Mouse (Mus musculus) ovary, postnatal 10 days (tissue): Measurements from ENCODE around the gene Capzb.

ENCODE experiments used
- DNase-seq: peaks from one replicate; pipeline ENCODE4 v3.0.0; 2022; ENCODE audit warnings: low spot score

Gene Capzb

DNA sequence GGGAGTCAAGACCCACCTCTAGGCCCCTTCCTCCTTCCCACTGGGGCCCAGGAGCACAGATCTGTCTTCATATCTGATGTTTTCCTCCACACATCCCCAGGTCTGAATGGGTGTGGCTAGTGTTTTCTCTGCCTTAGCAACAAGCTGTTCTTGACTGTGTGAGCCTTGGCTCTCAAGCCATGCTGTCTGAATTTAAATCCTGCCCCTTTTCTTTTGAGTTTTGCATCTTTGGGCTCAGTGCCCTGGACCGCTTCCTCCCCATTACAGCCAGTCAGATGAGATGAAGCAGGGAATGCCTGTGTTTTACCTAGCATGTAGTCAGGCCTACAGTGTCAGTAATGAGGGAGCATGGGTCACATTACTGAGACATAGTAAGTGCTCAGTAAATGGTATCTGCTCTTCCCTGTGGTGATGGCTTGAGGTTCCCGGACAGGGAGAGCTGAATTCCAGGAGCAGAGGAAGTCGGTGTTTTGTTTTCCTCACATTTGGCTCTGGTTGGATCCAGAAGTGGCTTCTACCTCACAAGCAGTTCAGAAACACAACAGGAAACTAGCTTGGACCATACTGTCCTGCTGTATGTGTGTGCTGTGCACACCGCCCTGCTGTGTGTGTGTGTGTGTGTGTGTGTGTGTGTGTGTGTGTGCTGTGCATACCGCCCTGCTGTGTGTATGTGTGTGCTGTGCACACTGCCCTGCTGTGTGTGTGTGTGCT is 16.6 kb downstream of the Capzb start:
- DNase-seq = no peak

DNA sequence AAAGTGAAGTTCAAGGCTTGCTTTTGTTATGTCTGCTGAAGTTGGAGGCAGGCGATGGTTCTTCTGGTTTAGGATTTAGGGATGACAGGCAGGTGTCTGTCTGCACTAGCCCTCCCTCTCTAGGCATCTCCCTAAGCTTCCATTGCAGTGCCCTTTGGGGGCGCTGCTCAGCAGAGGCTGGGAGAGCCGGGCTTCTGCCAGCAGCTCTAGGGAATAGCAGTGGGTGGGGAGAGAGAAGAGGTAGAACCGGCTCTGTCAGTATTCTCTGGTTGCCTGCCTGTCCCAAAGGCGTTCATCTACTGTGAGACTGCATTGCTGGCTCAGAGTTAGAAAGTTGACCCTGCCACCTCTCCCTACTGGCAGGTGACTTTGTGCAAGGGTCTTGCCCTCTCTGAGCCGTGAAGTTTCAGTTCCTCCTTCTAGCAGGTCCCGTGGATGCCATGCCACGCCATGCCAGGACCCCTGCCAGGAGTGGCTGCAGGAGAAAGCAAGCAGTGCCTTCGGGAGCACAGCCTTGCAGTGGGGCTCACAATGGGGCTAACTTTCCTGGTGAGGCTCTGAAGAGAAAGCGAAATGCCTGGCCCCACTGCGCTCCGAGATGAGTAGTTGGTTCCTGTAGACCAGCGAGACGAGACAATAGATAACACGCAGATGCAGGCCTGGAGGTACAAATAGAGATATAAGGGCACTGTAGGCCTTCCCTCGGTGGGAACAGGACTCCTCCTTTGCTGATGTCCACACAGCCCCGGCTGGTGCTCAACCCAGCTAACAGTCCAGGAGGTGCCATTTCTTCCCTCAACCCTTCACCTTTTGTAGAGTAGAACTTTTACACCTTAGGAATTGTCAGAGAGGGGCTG is 19.5 kb downstream of the Capzb start:
- DNase-seq = no peak

DNA sequence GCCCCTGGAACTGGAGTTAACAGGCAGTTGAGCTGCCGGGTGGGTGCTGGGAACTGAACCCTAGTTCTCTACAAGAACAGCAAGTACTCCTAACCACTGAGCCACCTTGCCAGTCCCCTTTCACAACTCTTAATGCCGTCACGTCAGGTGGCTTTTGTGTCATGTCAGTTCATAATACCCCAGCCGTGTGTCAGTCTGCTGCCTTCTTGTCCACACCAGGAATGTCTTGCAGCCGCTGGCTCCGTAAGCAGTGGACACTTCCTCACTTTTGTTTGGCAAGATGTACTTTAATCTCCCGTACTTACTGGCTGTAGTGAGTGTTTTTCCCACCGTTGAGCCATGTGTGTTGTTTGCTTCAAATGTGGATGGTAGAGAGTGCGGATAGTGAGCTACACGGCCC is 20.4 kb downstream of the Capzb start:
- DNase-seq = no peak

DNA sequence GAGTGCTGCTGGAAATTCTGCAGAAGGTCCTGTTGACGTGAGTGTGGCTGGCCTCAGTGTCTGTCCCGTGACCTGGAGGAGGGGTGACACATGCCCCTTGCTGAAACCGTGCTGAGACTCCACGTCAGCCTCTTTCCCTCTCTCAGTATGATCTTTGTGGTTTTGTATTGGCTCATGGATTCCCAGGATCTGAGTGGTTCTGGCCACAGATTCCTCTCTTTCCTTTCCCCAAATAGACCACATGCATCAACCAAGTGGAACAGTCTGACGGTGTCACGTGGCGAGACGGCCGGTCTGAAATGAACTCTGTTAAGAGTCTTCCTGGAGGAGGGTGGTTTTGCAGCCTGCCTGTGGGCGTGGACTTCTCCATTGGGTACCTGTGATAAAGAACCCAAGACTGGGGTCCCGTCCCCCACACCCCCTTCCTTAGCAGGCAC is 21.3 kb downstream of the Capzb start:
- DNase-seq = no peak

DNA sequence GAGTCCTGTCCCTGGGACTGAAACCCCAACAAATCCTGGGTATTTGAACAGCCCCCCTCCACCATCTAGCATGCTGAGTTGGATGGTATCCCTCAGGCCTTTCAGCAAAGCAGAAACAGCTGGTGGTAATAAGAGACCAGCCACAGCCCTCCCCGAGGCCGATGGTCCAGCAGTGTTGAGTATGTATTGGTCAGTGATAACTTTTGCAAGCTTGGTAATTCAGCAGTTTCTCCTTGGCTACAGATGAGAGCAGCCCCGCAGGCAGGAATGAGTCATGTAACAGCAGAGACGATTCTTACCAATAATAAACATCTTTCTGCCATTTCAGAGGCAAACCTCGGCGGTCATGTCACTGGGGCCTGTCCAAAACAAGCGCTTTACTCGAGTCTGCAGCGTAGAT is 23.9 kb downstream of the Capzb start:
- no peak for DNase-seq

DNA sequence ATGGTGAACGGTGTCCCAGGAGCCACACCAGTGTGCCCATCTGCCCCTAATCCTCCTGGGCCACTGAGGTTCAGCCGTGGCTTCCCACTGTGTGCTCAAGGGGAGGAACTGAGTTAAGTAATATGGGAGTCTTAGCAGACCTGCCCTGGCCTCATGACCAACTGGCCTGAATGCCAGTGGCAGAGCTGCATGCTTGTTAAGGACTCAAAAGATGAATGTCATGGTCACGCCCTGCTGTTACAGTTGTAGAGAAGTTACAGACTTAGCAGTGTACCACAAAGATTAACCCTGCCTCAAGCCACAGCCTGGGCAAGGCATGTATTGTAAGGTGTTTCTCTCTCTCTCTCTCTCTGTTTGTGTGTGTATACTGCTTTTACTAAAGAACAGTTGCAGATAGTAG is 25.8 kb downstream of the Capzb start:
- DNase-seq = no peak

DNA sequence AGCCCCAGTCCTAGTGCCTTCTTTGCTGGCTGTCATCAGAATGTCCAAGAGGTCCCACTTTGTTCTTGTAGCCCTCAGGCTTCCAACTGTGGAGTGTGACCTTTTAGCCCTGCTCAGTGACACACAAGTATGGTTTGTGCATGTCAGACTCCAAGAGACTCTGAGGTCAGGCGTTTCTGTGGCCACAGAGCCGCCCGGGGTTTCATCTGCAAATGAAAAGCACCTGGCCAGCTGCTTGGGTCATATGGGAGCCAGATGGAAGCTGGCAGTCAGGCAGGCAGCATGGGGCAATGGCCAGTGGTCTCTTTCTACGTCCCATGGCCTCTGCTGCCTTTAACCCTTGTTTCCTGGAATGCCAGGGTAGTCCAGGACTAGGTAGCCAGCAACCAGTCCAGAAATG is 27.0 kb downstream of the Capzb start:
- DNase-seq = no peak

DNA sequence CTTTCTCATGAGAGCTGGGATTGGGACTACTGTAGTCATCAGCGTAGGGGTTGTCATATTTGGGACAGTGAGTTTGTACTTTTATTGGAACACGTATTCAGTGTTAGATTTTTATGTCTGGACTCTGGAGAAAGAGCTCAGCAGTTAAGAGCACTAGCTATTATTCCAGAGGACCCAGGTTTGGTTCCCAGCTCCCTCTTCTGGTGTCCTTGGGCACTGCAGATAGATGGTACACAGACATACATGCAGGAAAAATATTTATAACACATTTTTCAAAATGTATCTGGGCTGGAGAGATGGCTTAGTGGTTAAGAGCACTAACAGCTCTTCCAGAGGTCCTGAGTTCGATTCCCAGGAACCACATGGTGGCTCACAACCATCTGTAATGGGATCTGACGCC is 28.3 kb downstream of the Capzb start:
- DNase-seq = no peak

DNA sequence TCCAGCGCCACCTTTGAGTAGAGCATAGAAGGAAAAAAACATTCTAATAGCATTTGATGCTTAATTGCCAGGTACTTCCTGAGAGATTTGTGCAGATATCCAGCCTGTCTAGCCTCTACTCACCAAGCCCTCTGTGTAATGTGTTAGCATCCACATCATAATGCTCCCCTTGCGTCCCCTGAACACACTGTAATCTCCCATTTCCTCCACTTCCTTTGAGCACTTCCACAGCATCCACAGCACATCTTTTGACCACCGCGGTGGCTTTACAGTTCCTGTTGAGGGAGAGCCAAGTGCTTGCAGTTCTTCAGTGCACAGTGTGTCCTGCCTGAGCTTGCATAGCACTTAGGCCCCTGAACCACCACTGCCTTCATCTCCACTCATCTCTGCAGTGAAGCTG is 29.1 kb downstream of the Capzb start:
- DNase-seq = no peak

DNA sequence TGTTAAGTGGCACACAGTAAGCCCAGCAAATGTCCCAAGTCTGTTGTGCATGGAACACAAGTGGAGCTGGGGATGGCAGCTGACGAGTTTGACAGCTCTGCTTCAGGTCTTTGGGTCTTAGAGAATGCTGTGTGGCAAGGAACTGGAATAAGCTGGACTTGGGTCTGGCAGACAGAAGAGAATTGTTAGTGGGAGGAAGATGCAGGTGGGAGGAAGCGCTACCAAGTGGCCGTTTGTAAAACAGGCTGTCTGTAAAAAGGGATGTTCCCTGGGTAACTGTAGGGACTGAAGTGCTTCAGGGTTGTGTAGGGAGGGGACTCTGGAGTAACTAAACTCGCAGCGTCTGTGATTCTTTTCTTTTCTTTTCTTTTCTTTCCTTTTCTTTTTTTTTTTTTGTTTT is 32.4 kb downstream of the Capzb start:
- no peak for DNase-seq

DNA sequence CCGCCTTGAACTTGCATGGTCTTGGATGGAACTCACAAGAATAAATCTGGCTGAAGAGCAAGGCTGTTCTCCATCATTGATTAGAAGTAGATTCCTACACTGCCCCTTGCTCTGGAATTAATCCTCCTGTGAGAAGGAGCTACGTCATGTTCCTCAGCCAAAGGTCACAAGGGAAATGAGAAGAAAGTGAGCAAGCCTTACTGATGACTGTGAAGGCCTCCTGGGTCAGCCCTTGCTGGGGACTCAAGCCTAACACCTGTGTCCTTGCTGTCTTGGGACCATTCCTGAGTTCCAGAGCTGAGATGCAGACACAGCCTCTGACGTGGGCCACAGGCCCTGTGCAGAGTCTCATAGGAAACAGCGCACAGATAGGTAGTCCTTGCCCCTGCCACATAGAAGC is 33.2 kb downstream of the Capzb start:
- no peak for DNase-seq

DNA sequence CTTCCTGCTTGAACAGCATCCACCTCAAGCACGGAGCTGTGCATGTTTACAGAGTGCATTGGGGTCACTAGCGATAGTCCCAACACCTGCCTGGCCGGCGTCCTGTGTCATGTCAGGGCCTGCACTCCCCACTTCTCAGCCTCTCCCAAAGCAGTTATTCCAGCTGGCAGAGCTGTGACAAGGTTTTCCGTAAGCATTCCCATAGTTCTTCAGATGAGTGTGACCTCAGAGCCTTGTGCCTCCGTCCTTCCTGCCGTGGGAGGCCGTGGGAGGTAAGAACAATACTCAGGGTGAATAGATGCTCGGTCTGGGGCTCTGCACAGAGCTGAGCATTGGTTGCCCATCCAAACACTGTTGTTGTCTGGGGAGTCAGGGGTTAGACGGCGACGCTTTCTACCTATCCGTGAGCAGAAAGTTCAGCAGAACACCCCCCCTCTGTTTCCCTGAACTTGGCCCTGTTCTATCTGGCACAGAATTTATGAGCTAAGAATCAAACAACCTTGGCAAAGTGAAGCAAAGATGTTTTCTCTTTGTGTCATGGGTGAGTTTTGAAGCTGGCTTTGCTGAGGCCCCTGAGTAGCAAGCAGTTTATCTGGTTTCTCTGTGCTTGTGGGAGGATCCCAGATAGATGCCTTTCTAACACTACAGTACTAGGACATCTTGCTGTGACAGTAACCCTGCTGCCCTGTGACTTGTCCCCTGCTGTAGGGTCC is 34.0 kb downstream of the Capzb start:
- DNase-seq = no peak

DNA sequence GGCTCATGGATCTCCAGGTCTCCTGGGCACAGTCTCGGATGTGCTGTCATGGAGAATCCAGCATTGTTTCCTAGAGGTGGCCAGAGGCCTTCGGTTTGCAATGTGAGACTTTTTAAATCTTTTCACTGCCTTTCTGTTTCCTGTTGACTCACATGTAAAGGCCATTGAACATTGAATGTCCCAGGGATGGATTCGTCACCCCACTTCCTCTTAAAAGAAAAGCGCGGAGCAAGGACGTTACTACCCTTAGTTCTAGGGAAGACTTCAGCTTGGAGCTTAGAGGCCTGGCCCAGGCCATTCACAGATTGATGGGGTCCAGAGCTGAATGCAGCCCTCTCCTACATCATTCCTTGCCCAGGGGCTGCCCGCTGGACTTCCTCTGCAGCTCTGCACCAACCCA is 35.2 kb downstream of the Capzb start:
- DNase-seq = no peak

DNA sequence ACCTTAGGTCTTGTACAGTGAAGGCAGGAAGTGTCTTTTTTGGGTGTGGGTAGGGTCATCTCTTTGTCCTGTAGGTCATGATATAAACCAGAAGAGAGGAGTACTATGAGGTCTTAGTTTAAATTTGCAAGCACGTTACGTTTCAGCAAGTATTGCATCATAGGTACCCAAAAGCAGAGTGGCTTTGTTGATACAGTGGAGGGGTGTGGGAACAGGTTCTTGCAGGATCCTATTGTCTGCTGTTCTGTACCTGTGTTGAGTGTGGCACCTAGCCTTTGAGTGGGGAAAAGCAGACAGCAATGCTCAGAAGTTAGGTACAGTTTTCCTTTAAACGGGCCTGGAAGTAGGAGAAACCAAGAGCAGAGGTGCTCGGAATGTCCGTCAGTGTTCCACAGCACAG is 36.6 kb downstream of the Capzb start:
- no peak for DNase-seq

DNA sequence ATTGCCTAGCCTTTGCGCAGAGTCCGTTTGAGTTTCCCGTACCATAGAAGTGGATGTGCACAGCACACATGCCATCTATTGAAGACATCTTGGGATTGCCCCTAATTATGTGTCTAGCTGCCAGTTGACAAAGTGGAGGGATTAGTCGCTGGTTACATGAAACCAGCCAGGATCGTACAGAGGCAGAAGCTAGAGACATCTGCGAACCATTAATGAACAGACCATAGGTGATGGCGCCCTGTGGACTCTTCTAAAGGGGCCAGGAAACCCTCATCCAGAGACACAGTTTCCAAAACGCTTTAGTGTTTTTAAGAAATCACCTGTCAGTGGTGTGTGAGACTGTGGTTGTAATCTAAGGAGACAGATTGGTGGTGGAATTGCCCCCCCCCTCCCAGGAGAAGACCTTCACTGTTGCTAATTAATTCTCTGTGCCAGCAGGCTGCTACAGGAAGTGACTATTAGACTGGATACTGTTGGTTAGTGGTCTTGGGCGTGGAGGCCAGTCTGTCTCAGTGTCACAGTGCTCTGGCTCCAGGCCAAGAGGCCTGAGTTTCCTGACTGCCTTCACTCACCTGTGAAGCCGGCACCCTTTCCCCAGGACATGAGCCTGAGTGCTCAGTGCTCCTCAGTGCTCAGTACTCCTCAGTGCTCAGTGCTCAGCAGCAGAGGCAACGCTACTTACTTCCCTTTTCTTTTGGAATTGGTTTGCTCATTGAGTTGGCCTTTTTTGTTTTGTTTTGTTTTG is 37.8 kb downstream of the Capzb start:
- DNase-seq = no peak

DNA sequence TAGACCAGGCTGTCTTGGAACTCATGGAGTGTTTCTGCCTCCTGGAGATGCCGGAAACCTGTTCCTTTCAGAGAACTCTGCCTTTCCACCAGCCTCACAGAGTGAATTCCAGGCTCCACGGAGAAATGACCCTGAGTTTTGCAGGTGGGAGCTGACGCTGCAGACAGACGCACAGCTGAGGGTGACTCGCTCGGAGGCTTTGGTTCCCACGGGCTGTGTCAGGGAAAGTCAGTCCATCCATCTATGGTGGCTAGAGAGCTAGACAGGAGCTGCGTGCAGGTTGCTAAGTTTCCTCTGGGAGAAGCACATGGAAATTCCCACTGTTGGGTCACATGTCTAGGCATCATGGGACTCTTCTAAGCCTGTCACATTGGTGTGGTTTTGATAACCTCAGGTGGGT is 38.5 kb downstream of the Capzb start:
- DNase-seq = no peak

DNA sequence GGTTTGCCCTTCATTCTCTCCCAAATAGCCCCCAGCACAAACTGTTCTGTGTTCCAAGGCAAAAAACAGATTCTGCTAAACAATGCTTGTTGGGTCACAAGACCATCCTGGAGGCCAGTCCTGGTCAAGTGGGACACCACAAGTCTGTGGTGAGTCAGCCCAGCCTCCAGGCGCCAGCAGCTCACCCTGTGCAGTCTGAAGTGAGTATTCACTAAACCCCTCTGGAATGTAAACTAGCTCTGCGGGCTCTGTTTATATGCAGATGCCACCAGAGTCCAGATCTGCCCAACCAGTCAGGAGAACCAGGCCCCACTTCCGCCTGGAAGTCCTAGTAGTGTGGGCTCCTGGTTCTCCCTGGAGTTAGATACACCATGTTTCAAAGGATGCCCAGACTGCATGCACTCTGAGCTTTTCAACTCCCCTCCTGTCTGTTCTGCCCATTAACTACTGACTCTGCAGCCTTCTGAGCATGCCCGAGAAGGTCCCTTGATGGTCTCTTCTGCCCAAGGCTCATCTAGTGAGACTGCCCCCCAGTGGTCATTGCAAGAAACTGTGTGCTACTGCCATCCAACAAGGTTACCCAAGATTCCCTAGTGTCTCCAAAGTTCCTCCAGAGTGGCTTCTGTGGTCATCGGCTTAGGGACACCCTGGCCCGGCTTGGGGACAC is 39.9 kb downstream of the Capzb start:
- DNase-seq = no peak

DNA sequence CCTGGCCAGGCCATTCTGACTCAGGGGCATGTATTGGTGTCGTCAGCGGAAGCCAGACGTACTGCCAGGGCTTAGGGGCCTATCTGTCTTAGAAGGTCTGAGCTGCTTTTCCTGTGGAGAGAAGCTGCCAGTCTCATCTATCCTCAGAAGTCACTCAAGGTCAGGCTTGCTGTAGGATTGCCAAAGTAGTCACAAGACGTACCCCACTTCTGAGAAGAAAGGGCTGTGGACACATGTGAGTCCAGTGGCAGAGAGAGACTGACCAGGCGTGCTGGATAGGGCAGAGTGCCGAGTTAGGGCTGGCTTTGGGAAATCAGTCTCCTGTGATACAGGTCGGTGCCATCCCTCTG is 40.4 kb downstream of the Capzb start:
- no peak for DNase-seq

DNA sequence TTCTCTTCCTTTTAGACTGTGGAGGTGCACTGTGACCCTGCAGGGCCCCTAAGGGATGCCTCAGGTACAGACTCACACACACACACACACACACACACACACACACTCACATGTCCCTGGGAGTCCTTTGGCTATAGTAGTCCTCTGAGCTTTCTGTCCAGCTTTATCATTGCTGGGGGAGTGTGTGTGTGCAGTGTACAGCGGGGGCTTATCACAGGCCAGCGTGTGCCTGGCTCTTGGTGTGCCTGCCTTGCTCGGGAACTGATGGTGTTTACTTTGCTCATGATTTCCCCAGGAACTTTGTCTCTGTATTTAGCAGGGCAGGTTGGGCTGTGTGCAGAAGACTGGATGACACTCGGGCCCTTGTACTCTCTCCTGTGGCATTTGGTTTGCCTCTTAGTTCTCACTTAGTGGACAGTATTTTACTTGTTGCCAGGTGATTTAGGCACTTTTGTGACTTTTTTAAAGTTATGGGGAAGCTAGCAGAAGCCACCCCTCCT is 41.1 kb downstream of the Capzb start:
- DNase-seq = no peak

DNA sequence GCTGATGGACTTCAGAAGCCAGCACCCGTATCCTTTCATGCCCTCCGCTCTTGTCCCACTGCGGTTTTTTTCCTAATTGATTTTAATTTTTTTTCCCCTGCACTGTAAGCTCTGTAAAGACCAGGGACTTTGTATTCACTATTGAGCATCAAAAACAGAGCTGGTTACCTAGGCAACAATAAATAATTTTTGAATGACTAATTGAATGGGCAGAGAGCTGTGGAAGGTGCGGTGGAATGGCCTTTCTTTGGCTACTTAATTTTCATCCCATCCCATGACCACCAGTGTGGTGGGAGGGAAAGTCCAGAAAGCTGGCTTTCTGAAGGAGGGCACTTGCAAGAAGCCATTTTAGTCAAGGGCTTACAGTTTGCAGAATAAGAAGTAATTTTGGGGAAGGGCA is 41.6 kb downstream of the Capzb start:
- no peak for DNase-seq

DNA sequence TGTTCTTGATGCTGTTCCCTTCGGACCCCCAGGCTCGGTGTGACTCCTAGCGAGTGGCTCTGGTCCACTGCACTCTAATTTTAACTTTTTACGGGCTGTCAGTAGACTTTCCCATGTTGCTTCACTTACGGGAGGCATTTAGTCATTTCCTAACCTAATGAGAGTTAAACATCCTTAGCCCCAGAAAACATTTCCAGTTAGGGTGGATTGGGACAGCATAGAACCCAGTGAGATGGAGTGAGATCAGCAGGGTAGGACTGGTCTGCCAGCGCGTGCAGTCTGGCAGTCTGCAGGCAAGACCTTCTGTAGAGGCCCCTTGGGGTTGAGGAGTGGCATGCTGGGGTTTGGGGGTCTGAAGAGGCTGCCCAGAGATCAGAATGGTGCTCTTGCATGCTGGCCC is 42.9 kb downstream of the Capzb start:
- no peak for DNase-seq

DNA sequence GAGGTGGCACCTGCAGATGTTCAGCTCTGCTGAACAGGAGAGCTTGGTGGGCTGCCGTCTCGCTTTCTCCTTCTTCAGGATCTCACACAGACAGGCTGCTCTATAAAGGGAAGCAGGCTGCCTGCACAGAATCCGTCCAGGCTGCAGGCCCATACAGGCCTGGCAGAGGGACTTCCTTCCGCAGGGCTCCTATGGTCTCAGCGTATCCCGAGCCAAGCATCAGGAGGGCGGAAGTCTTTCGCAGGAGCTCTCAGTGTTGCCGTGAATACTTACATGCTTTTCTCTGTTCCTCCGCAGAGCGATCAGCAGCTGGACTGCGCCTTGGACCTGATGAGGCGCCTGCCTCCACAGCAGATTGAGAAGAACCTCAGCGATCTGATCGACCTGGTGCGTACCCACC is 45.9 kb downstream of the Capzb start:
- DNase-seq = no peak
